Mouse (Mus musculus): ENCODE measurements at regions not wholly inside any gene's neighbourhood (a gene's known extent, or its start where the extent isn't known, plus 50 kb on each side); places are given as distances from the start of the nearest gene placed in this dataset.
A peak's percentile ranks its signal among the peaks of the same experiment; 100 is the strongest.

DNA sequence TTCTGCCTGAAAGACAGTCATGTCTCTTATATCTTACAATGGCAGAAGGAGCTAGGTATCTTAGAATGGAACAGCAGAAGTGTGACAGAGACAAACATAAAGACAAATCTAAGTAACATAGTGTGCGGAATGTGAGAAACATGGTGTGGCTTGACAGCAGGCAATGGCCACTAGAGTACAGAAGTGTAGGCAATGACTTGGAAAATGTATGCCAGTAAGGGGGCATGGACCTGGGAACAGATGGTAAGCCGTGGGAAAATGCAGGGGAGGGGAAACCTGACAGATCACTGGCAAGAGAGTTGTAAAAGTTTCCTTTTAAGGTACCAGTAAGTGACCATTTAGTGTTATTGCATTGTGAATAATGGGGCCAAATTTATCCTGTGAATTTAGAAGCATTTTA, 1238.0 kb upstream of the Slc7a12 start:
- DNase-seq (ENCODE audit: low read depth, low spot score), result no peak

- DNase-seq (ENCODE audit: low read depth, low spot score), result no peak
These were observed 1233.0 kb upstream of the Slc7a12 start for GRCm38 (mm10) chr3:13247537-13247936.

- no peak for DNase-seq (ENCODE audit: low read depth, low spot score)
These were observed 1231.7 kb upstream of the Slc7a12 start for GRCm38 (mm10) chr3:13248789-13249188.

DNA sequence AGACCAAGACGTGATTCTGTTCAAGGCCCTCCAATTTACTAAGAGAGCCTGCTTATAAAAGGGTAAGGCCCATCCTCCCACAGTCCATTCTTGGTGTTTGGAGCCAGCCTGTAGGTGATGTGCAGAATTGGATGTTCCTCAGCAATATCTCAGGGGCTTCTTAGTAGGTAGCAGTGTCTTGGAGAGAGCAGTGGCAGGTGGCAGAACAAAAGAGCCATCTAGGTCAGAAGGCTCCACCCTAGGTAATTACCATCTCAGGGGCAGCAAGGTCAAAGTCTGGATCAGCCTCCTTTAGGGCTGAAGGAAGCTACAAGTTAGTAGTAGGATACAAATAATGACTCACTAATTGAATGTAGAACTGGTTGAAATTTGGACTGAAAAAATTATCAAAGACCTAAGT, 1229.8 kb upstream of the Slc7a12 start:
- peak; percentile 82 for DNase-seq (ENCODE audit: low read depth, low spot score)

DNA sequence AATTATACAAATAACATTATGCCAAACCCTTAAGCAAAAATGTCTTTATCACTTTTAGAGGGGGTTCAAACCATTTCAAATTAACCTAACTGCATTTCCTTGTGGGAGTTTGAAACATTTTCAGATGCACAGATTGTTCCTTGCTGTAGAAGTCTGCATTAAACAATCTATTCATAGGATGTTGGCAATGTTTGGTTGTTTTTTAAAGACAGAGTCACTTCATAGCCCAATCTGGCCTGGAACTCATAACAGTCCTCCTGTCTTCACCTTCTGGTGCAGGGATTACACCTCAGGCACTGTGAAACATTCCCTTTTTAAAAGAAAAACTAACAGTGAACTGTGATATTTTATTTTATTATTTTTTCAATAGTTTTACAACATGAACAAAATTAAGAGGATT, 1226.4 kb upstream of the Slc7a12 start:
- DNase-seq (ENCODE audit: low read depth, low spot score), result no peak

All from ES-CJ7 (cell line).